Mouse (Mus musculus) olfactory bulb, adult 2 months (tissue): ENCODE results near the gene 9230102O04Rik.

Source experiments
- CTCF ChIP-seq: fragments of 200-500 bp; IDR thresholded peaks from 2 replicates; pipeline ENCODE4 v1.5.1; 2012; ENCODE audit warnings: low read depth, mild to moderate bottlenecking, low read length, moderate library complexity; ENCODE audit not compliant: insufficient read depth
- POLR2A ChIP-seq: fragments of 200-500 bp; IDR thresholded peaks from 2 replicates; pipeline ENCODE4 v1.6.1; 2012; ENCODE audit warnings: mild to moderate bottlenecking, low read depth, low read length, moderate library complexity; ENCODE audit not compliant: insufficient read depth

- TF ChIP-seq CTCF = no peak
- no peak for TF ChIP-seq POLR2A
These were observed 18.1 kb downstream of the 9230102O04Rik start for GRCm38 (mm10) chr2:9871141-9871716.
